Mouse (Mus musculus) ES-CJ7 (cell line): ENCODE results near the gene Cntn6.

Experiments used
- DNase-seq: peaks from one replicate; pipeline ENCODE4 v3.0.0; 2011; ENCODE audit warnings: low read depth, low spot score

Gene Cntn6

GRCm38 (mm10) chr6:104492490-104493431 lies at the start of gene Cntn6:
TSS of gene Cntn6 (plus strand) at chr6:104492790.
- no peak for DNase-seq

GRCm38 (mm10) chr6:104443731-104444130 lies 48.9 kb upstream of the Cntn6 start:
- DNase-seq, result no peak

- no peak for DNase-seq
Observed at GRCm38 (mm10) chr6:104470706-104471105, 21.9 kb upstream of the Cntn6 start.

- peak; percentile 17 for DNase-seq
Observed at GRCm38 (mm10) chr6:104479242-104479641, 13.3 kb upstream of the Cntn6 start.

GRCm38 (mm10) chr6:104493459-104493858 lies 869 bp downstream of the Cntn6 start:
- no peak for DNase-seq

GRCm38 (mm10) chr6:104495801-104496200 lies 3.2 kb downstream of the Cntn6 start:
- no peak for DNase-seq

- DNase-seq, result no peak
Observed at GRCm38 (mm10) chr6:104563993-104564392, 71.4 kb downstream of the Cntn6 start.

GRCm38 (mm10) chr6:104569564-104569963 lies 77.0 kb downstream of the Cntn6 start:
- DNase-seq, result no peak

GRCm38 (mm10) chr6:104588028-104588427 lies 95.4 kb downstream of the Cntn6 start:
- no peak for DNase-seq

GRCm38 (mm10) chr6:104600838-104601397 lies 108.3 kb downstream of the Cntn6 start:
- DNase-seq, result no peak

- no peak for DNase-seq
Observed at GRCm38 (mm10) chr6:104602894-104603293, 110.3 kb downstream of the Cntn6 start.

- no peak for DNase-seq
Observed at GRCm38 (mm10) chr6:104603371-104603770, 110.8 kb downstream of the Cntn6 start.

- no peak for DNase-seq
Observed at GRCm38 (mm10) chr6:104605214-104605613, 112.6 kb downstream of the Cntn6 start.

- no peak for DNase-seq
Observed at GRCm38 (mm10) chr6:104653518-104653917, 160.9 kb downstream of the Cntn6 start.

GRCm38 (mm10) chr6:104668701-104669100 lies 176.1 kb downstream of the Cntn6 start:
- DNase-seq, result no peak

GRCm38 (mm10) chr6:104674249-104674648 lies 181.7 kb downstream of the Cntn6 start:
- no peak for DNase-seq

GRCm38 (mm10) chr6:104679809-104680495 lies 187.4 kb downstream of the Cntn6 start:
- DNase-seq, result no peak

GRCm38 (mm10) chr6:104687980-104688379 lies 195.4 kb downstream of the Cntn6 start:
- no peak for DNase-seq

GRCm38 (mm10) chr6:104688439-104689125 lies 196.0 kb downstream of the Cntn6 start:
- no peak for DNase-seq

GRCm38 (mm10) chr6:104728571-104728970 lies 236.0 kb downstream of the Cntn6 start:
- DNase-seq, result no peak

- no peak for DNase-seq
Observed at GRCm38 (mm10) chr6:104734256-104734655, 241.7 kb downstream of the Cntn6 start.

- no peak for DNase-seq
Observed at GRCm38 (mm10) chr6:104738999-104739398, 246.4 kb downstream of the Cntn6 start.
